Mouse (Mus musculus): Measurements from ENCODE around the gene 4931440F15Rik.

The 4931440F15Rik gene

GRCm38 (mm10) chr11:29801432-29802427 is 23.7 kb downstream of the 4931440F15Rik start:
- DNase-seq (ENCODE audit: low read depth) = no peak

- DNase-seq (ENCODE audit: low read depth) = no peak
These were observed 25.6 kb downstream of the 4931440F15Rik start for GRCm38 (mm10) chr11:29799839-29800238.

GRCm38 (mm10) chr11:29795106-29795505 is 30.4 kb downstream of the 4931440F15Rik start:
- no peak for DNase-seq (ENCODE audit: low read depth)

GRCm38 (mm10) chr11:29794475-29794874 is 31.0 kb downstream of the 4931440F15Rik start:
- no peak for DNase-seq (ENCODE audit: low read depth)

GRCm38 (mm10) chr11:29790796-29791195 is 34.7 kb downstream of the 4931440F15Rik start:
- DNase-seq (ENCODE audit: low read depth) = no peak

GRCm38 (mm10) chr11:29788921-29789638 is 36.4 kb downstream of the 4931440F15Rik start:
- no peak for DNase-seq (ENCODE audit: low read depth)

GRCm38 (mm10) chr11:29788499-29788898 is 37.0 kb downstream of the 4931440F15Rik start:
- no peak for DNase-seq (ENCODE audit: low read depth)

- no peak for DNase-seq (ENCODE audit: low read depth)
These were observed 38.0 kb downstream of the 4931440F15Rik start for GRCm38 (mm10) chr11:29787473-29787872.

GRCm38 (mm10) chr11:29786583-29787219 is 38.8 kb downstream of the 4931440F15Rik start:
- DNase-seq (ENCODE audit: low read depth) = peak; percentile 40

- DNase-seq (ENCODE audit: low read depth) = no peak
These were observed 46.0 kb downstream of the 4931440F15Rik start for GRCm38 (mm10) chr11:29779409-29780026.

- DNase-seq (ENCODE audit: low read depth) = no peak
These were observed 46.5 kb downstream of the 4931440F15Rik start for GRCm38 (mm10) chr11:29778936-29779335.

- DNase-seq (ENCODE audit: low read depth) = no peak
These were observed 47.5 kb downstream of the 4931440F15Rik start for GRCm38 (mm10) chr11:29777964-29778363.

- DNase-seq (ENCODE audit: low read depth) = no peak
These were observed 50.7 kb downstream of the 4931440F15Rik start for GRCm38 (mm10) chr11:29774760-29775159.

GRCm38 (mm10) chr11:29774296-29774695 is 51.2 kb downstream of the 4931440F15Rik start:
- DNase-seq (ENCODE audit: low read depth) = no peak

All from c-Kit-positive CD71-positive TER-119-negative erythroid progenitor cells, embryonic 14.5 days (primary cell).